Mouse (Mus musculus) embryonic stem cell, embryonic (primary cell): ENCODE measurements around the gene Syncrip.
"Not testable (repeated sequence)": the region's sequence is repeated elsewhere in the genome, so short reads cannot be mapped to it uniquely, and the experiment has no call there.

ENCODE experiments used
- CTCF ChIA-PET, 4 experiments: fragments of 300-600 bp in 2 of 4; fragments of 350-600 bp in 2 of 4; sonication (Branson Sonifier 250); formaldehyde crosslinking; loops; one replicate each; lab custom pipeline; 2022; ENCODE audit warnings: inconsistent platforms in 2 of 4; lab: Charles Lee
- POLR2A ChIA-PET, 4 experiments: fragments of 300-600 bp in 2 of 4; fragments of 350-600 bp in 2 of 4; sonication (Branson Sonifier 250); formaldehyde crosslinking; loops; one replicate each; lab custom pipeline; 2022; ENCODE audit warnings: antibody characterized with exemption in 4 of 4, inconsistent platforms in 1 of 4; lab: Charles Lee

Syncrip gene

DNA sequence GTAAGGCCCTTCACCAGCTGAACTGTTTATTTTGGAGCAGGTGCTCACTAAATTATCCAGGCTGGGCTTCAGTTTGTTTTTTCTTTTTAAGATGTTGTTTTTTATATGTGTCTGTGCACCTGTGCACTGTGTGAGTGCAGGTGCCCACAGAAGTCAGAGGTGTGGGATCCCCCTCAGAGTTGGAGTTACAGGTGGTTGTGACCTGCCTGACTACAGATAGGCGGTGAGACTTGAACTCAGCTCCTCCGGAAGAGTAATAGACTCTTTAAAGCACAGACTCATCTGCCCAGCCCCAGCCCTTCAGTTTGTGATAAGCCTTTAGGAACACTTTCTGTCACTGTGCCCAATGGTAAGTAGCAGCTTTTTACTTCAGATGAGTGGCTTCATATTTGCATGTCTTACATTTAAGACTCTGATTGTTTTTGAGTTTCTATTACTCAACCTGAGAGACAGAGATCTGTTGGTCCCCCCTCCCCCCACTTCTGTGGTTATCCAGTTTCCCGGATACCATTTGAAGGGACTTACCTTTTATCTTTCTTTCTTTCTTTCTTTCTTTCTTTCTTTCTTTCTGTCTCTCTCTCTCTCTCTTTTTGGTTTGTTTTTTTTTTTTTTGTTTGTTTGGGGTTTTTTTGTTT lies 34.1 kb upstream of the Syncrip start:
- ChIA-PET POLR2A (interaction anchor here in 2 of 4 experiments (0.9 to 13.3 kb wide), 6 partner anchors 9 to 43 kb away, joined by 3 to 345 read pairs (median 4); partner anchors contain the start of gene Syncrip (in 2 of the 2)), CTCF (no interaction called here)

GRCm38 (mm10) chr9:88515546-88515945 lies 33.2 kb upstream of the Syncrip start:
- POLR2A ChIA-PET: interaction anchor here in 3 of 4 experiments (0.6 to 13.3 kb wide), 12 partner anchors 7 to 42 kb away, joined by 3 to 345 read pairs (median 3); partner anchors contain the start of gene Syncrip (in 2 of the 3)
- CTCF ChIA-PET: no interaction called here

- ChIA-PET CTCF (no interaction called here), POLR2A (interaction anchor here in 3 of 4 experiments (0.8 to 12.1 kb wide), 13 partner anchors 9 to 24 kb away, joined by 3 to 117 read pairs (median 4); partner anchors contain the start of gene Syncrip (in 2 of the 3))
These were observed 19.5 kb upstream of the Syncrip start for GRCm38 (mm10) chr9:88501846-88502245.

DNA sequence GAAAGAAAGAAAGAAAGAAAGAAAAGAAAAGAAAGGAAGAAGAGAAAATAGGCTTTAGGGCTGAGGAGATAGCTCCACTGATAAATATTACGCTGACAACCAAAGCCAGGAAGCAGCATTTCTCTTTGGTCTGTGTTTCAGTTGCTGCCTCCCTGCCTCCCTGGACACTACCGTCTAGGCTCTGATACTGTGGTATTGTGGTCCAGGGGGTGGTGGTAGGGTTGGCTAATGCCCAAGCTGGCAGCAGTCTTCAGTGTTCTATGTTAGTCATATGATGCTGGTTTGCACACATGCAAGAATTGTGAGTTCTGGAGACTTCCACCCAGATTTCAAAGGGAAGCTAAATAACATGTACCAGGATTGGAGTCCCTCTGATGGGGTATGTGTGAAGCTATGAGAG lies 17.7 kb upstream of the Syncrip start:
- POLR2A ChIA-PET: interaction anchor here in 3 of 4 experiments (0.6 to 12.1 kb wide), 9 partner anchors 8 to 1603 kb away, joined by 3 to 117 read pairs (median 9); partner anchors contain the start of gene Syncrip (in 2 of the 3)
- CTCF ChIA-PET: no interaction called here

- POLR2A ChIA-PET: interaction anchor here in 2 of 4 experiments (1.0 to 11.3 kb wide), 10 partner anchors 8 to 29 kb away, joined by 3 to 345 read pairs (median 8); partner anchors contain the start of gene Syncrip (in 2 of the 2)
- CTCF ChIA-PET: no interaction called here
These were observed 10.1 kb upstream of the Syncrip start for GRCm38 (mm10) chr9:88492522-88492921.

DNA sequence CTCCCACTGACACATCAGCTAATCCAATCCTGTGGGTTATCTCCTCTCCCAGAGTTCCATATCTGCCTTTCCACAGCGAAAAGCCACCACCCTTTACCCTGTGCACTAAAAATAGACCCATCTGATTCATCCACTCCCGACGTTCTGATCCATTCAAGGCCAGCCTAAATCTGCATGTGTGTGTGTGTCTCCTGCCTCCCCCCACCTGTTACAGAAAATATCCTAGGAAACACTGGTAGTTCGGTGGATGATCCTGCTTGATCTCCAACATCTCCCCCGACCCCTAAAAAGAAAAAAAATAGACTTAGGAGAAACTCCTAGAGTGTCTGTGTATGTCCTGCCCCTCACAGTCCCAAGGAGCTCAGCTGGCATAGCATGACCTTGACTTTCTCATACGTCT lies 2.2 kb upstream of the Syncrip start:
- ChIA-PET CTCF (no interaction called here), POLR2A (interaction anchor here (0.5 to 11.3 kb wide), 25 partner anchors 7 to 237 kb away, joined by 3 to 345 read pairs (median 6); partner anchors contain the start of genes Snx14 (in 2 of the 4) and Zfp949 (in 1 of the 4))

- CTCF ChIA-PET: interaction anchor here in 3 of 4 experiments (0.6 to 1.5 kb wide), 4 partner anchors 40 to 404 kb away, joined by 3 to 7 read pairs (median 4); no protein-coding TSS in a partner anchor
- POLR2A ChIA-PET: interaction anchor here (0.6 to 11.3 kb wide), 63 partner anchors 8 to 1632 kb away, joined by 3 to 345 read pairs (median 6); partner anchors contain the start of genes Snx14 (in 3 of the 4), Zfp949 (in 3 of the 4) and Morf4l1 (in 1 of the 4)
These were observed 539 bp upstream of the Syncrip start for GRCm38 (mm10) chr9:88482829-88483396.

GRCm38 (mm10) chr9:88481791-88482160 lies 598 bp downstream of the Syncrip start:
- POLR2A ChIA-PET: interaction anchor here (0.6 to 11.3 kb wide), 69 partner anchors 8 to 1632 kb away, joined by 3 to 345 read pairs (median 5); partner anchors contain the start of genes Snx14 (in 3 of the 4) and Zfp949 (in 3 of the 4)
- CTCF ChIA-PET: interaction anchor here in 2 of 4 experiments (0.7 to 1.5 kb wide), 4 partner anchors 41 to 1384 kb away, joined by 3 to 4 read pairs (median 4); no protein-coding TSS in a partner anchor

- CTCF ChIA-PET: interaction anchor here in 1 of 4 experiments (1.2 kb wide), 1 partner anchor 92 kb away, joined by 3 read pairs; no protein-coding TSS in a partner anchor
- POLR2A ChIA-PET: interaction anchor here (0.7 to 11.3 kb wide), 37 partner anchors 7 to 1632 kb away, joined by 3 to 345 read pairs (median 11); partner anchors contain the start of genes Snx14 (in 2 of the 4) and Zfp949 (in 1 of the 4)
These were observed 1.1 kb downstream of the Syncrip start for GRCm38 (mm10) chr9:88481061-88481790.

- POLR2A ChIA-PET: interaction anchor here (0.6 to 2.1 kb wide), 17 partner anchors 10 to 42 kb away, joined by 3 to 30 read pairs (median 5); no protein-coding TSS in a partner anchor
- CTCF ChIA-PET: no interaction called here
These were observed 2.3 kb downstream of the Syncrip start for GRCm38 (mm10) chr9:88480120-88480519.

GRCm38 (mm10) chr9:88476138-88476537 lies 6.2 kb downstream of the Syncrip start:
- CTCF ChIA-PET: no interaction called here

GRCm38 (mm10) chr9:88461017-88461416 lies 21.4 kb downstream of the Syncrip start:
- POLR2A ChIA-PET: interaction anchor here in 3 of 4 experiments (0.6 to 4.5 kb wide), 15 partner anchors 8 to 263 kb away, joined by 3 to 80 read pairs (median 6); partner anchors contain the start of gene Syncrip (in 2 of the 3)
- CTCF ChIA-PET: not testable (repeated sequence)

More at GRCm38 (mm10) chr9:88476138-88476537, 6.2 kb downstream of the Syncrip start:
- POLR2A ChIA-PET: interaction anchor here (0.7 to 6.5 kb wide), 13 partner anchors 8 to 1080 kb away, joined by 3 to 87 read pairs (median 6); no protein-coding TSS in a partner anchor

GRCm38 (mm10) chr9:88439991-88440390 lies 42.4 kb downstream of the Syncrip start:
- POLR2A ChIA-PET: interaction anchor here in 2 of 4 experiments (0.9 to 2.4 kb wide), 9 partner anchors 10 to 106 kb away, joined by 3 to 36 read pairs (median 5); partner anchors contain the start of gene Syncrip (in 1 of the 2)
- CTCF ChIA-PET: no interaction called here

- ChIA-PET POLR2A (interaction anchor here (0.6 to 3.2 kb wide), 39 partner anchors 9 to 616 kb away, joined by 3 to 40 read pairs (median 5); partner anchors contain the start of genes Syncrip (in 3 of the 4) and Zfp949 (in 1 of the 4)), CTCF (interaction anchor here in 2 of 4 experiments (1.2 to 1.4 kb wide), 2 partner anchors 198 kb away, joined by 3 to 4 read pairs; no protein-coding TSS in a partner anchor)
These were observed 43.2 kb downstream of the Syncrip start for GRCm38 (mm10) chr9:88439238-88439600.

- CTCF ChIA-PET: interaction anchor here in 2 of 4 experiments (0.6 to 1.4 kb wide), 3 partner anchors 197 to 465 kb away, joined by 3 to 4 read pairs (median 4); no protein-coding TSS in a partner anchor
- POLR2A ChIA-PET: interaction anchor here (0.6 to 3.2 kb wide), 39 partner anchors 9 to 197 kb away, joined by 3 to 40 read pairs (median 5); partner anchors contain the start of genes Syncrip (in 3 of the 4) and Zfp949 (in 1 of the 4)
These were observed 43.7 kb downstream of the Syncrip start, which contains the start of gene Snx14 for GRCm38 (mm10) chr9:88438555-88439237. Gene Snx14 (minus strand): TSS chr9:88438958.

GRCm38 (mm10) chr9:88438237-88438554 lies 44.2 kb downstream of the Syncrip start:
- POLR2A ChIA-PET: interaction anchor here (0.6 to 3.2 kb wide), 26 partner anchors 8 to 196 kb away, joined by 3 to 40 read pairs (median 6); partner anchors contain the start of genes Syncrip (in 3 of the 4) and Zfp949 (in 1 of the 4)
- CTCF ChIA-PET: interaction anchor here in 2 of 4 experiments (1.2 to 1.4 kb wide), 2 partner anchors 197 kb away, joined by 3 to 4 read pairs; no protein-coding TSS in a partner anchor
